In the genomic region with DNA sequence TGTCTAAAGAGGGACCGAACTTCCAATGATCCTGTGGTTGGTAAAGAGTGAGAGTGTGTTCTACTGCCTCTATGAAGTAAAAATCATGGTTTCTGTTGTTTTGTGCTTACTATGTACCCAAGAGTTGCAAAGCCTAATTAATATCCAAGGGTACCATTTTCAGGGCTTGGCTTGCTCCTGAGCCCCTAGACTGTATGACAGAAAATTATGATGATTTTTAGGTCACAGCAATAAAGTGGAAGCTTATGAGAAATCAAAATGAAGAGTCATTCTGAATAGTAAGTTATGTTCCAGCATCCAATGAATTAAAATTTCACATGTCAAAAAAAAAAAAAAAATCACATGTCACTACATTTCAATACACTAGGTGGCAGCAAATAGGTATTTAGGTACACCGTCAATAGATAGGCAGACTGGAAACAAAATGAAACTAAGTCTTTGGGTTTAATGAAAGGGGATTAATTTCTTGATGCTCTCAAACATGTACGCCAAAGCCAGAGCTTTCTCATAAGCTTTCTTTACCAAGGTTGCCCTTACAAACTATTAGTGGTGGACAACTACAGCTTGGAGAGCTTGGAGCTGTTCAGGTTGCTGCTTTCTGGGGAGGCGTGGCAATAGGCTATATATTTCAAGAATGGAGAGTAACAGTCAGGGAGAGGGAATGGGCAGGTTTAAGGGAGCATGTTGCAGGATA, we compare ENCODE assay signal across 8 mouse cellular contexts. TPM values are rescaled to one million over a fixed set of nuclear protein-coding genes. Genes with fewer than 3 reads are reported as not detected.
DNase-seq lines count a peak whose midpoint lies in the region; ATAC-seq and TF ChIP-seq lines count a peak whose summit lies in the region.

No protein-coding gene starts in this region.

- H3K4me1 ChIP-seq in lung, embryonic 15.5 days: peaks cover 4% of the 10 kb centered on the region
- peaks cover 3% of the 10 kb centered on the region; the same call in 1 of the 2 replicates for H3K4me1 ChIP-seq in heart, postnatal 0 days (ENCODE audit: control insufficient read depth, insufficient read depth)
- H3K4me1 ChIP-seq in midbrain, embryonic 12.5 days: no peaks in the 10 kb centered on the region

- H3K9ac ChIP-seq in lung, embryonic 15.5 days: no peak overlapping the region
- no peak overlapping the region for H3K9ac ChIP-seq in heart, postnatal 0 days (replicated peaks; ENCODE audit: low read depth, low read length)
- no peak overlapping the region for H3K9ac ChIP-seq in midbrain, embryonic 12.5 days (replicated peaks)

- H3K4me2 ChIP-seq in lung, embryonic 15.5 days: peak overlapping the region; percentile 38; the same call in 1 of the 2 replicates
- peak overlapping the region; percentile 61 for H3K4me2 ChIP-seq in heart, postnatal 0 days (ENCODE audit: low read depth, low read length)
- H3K4me2 ChIP-seq in midbrain, embryonic 12.5 days (replicated peaks): peak overlapping the region; percentile 28

- WGBS in lung, embryonic 15.5 days: 60% methylated on average over 4 of the region's 4 CpGs
- 51% methylated on average over 4 of the region's 4 CpGs for WGBS in heart, postnatal 0 days
- 55% methylated on average over 4 of the region's 4 CpGs for WGBS in midbrain, embryonic 12.5 days

- intact Hi-C loops in left cerebral cortex, postnatal 4 days (cut with DNase I): loop anchor here (5.0 kb wide), 2 partner anchors 226 to 551 kb away; partner anchors contain the start of gene Ghr

- H3K27ac ChIP-seq in lung, embryonic 15.5 days: no peak overlapping the region
- no peak overlapping the region for H3K27ac ChIP-seq in heart, postnatal 0 days (ENCODE audit: low read depth)
- no peak overlapping the region for H3K27ac ChIP-seq in midbrain, embryonic 12.5 days (replicated peaks)

- no peaks in the 10 kb centered on the region for H3K27me3 ChIP-seq in lung, embryonic 15.5 days
- no peaks in the 10 kb centered on the region for H3K27me3 ChIP-seq in heart, postnatal 0 days (ENCODE audit: control insufficient read depth, insufficient read depth, low read length)
- no peaks in the 10 kb centered on the region for H3K27me3 ChIP-seq in midbrain, embryonic 12.5 days

- peak overlapping the region; percentile 16; the same call in 1 of the 2 replicates for H3K4me3 ChIP-seq in lung, embryonic 15.5 days
- peak overlapping the region; percentile 36 for H3K4me3 ChIP-seq in heart, postnatal 0 days (ENCODE audit: low read depth, low read length)
- H3K4me3 ChIP-seq in midbrain, embryonic 12.5 days: no peak overlapping the region

- H3K36me3 ChIP-seq in lung, embryonic 15.5 days: peaks cover 3% of the 10 kb centered on the region; the same call in 1 of the 2 replicates
- no peaks in the 10 kb centered on the region for H3K36me3 ChIP-seq in heart, postnatal 0 days (replicated peaks; ENCODE audit: control insufficient read depth, insufficient read depth, low read length)
- no peaks in the 10 kb centered on the region for H3K36me3 ChIP-seq in midbrain, embryonic 12.5 days

- peak; percentile 70 for TF ChIP-seq CTCF in heart, postnatal 0 days (IDR thresholded peaks at IDR 0.05; ENCODE audit: low read depth)

- DNase-seq in adrenal gland, adult 2 months: peak; percentile 14
- no peak for DNase-seq in adrenal gland, postnatal 10 days
- DNase-seq in lung, adult 18-20 months: no peak
- DNase-seq in heart, postnatal 0 days (ENCODE audit: low spot score): peak; percentile 66
- DNase-seq in left cerebral cortex, postnatal 4 days: no peak
- DNase-seq in layer of hippocampus, adult 11-12 months (ENCODE audit: low spot score): no peak

- H3K9me3 ChIP-seq in lung, embryonic 15.5 days: no peaks in the 10 kb centered on the region
- no peaks in the 10 kb centered on the region for H3K9me3 ChIP-seq in heart, postnatal 0 days (replicated peaks; ENCODE audit: control insufficient read depth, low read length)
- no peaks in the 10 kb centered on the region for H3K9me3 ChIP-seq in midbrain, embryonic 12.5 days

- ATAC-seq in lung, embryonic 15.5 days (ENCODE audit: borderline replicate concordance, extremely low read depth, low FRiP score, low TSS enrichment): no peak
- peak; percentile 24; the same call in 1 of the 2 replicates for ATAC-seq in heart, postnatal 0 days (ENCODE audit: insufficient read depth, low read depth)
- peak; percentile 77; the same call in 1 of the 2 replicates for ATAC-seq in midbrain, embryonic 12.5 days (ENCODE audit: low FRiP score, low read depth)

- no peak for TF ChIP-seq EP300 in heart, postnatal 0 days (IDR thresholded peaks at IDR 0.05; ENCODE audit: low read depth)

RNA-seq across cellular contexts. Expression of gene Ccdc152, which starts 52.9 kb away (rescaled TPM):
- total RNA-seq in adrenal gland, adult 2 months (2021): not detected
- polyA plus RNA-seq in adrenal gland, adult 2 months (2012; rRNA removed): not detected in 2 replicates
- not detected for total RNA-seq in adrenal gland, postnatal 10 days (2021)
- polyA plus RNA-seq in lung, embryonic 15.5 days (2015; fragmentation: Nextera tagmentation; extraction: Ambion mirVana): 0.21 and 0.29 TPM in 2 replicates
- not detected in 2 replicates for total RNA-seq in heart, postnatal 0 days (2014; rRNA removed; ENCODE audit: low replicate concordance)
- 0.54 and 0.87 TPM in 2 replicates for polyA plus RNA-seq in heart, postnatal 0 days (2015; fragmentation: Nextera tagmentation; extraction: Ambion mirVana)
- polyA plus RNA-seq in midbrain, embryonic 12.5 days (2016; fragmentation: Nextera tagmentation; extraction: Ambion mirVana): 0.22 TPM in 1 of 2 replicates, not detected in the other
- total RNA-seq in left cerebral cortex, postnatal 4 days (2021): not detected

Comparison
In these comparisons a context has a peak if more than half of its experiments do, and no peak if none do; other contexts are left out.
1. DNase-seq: peak in adrenal gland, adult 2 months (single experiment) and heart, postnatal 0 days (single experiment); none in adrenal gland, postnatal 10 days (single experiment), lung, adult 18-20 months (0 of 2), left cerebral cortex, postnatal 4 days (single experiment) and layer of hippocampus, adult 11-12 months (single experiment).
2. Peak in every context shown above with its lines, with median percentiles within 50 percentile points of each other: H3K4me2 ChIP-seq.